Mouse (Mus musculus) hindbrain, embryonic 16.5 days (tissue): ENCODE results near the gene Hnrnpr. TPM values are rescaled to one million over a fixed set of nuclear protein-coding genes. Genes with fewer than 3 reads are reported as not detected.

Experiments used
- ATAC-seq: fragments of 200-750 bp; cut with Nextera tagmentation; 2 replicates; pipeline ENCODE4 v1.8.0; 2017; ENCODE audit warnings: moderate TSS enrichment, moderate library complexity
- H3K27ac ChIP-seq: fragments of 300-500 bp; sonication (generic); 2 replicates; pipeline ENCODE4 v1.5.1; 2014; ENCODE audit warnings: low read depth, mild to moderate bottlenecking, control low read depth, low read length, moderate library complexity
- H3K27me3 ChIP-seq: fragments of 300-500 bp; sonication (generic); replicated peaks from 2 replicates; pipeline ENCODE4 v1.6.1; 2014; ENCODE audit warnings: low read length; ENCODE audit not compliant: control insufficient read depth, insufficient read depth
- H3K36me3 ChIP-seq: fragments of 300-500 bp; sonication (generic); 2 replicates; pipeline ENCODE4 v1.6.1; 2014; ENCODE audit warnings: mild to moderate bottlenecking, low read length, moderate library complexity, mixed read lengths; ENCODE audit not compliant: control insufficient read depth, insufficient read depth
- H3K4me1 ChIP-seq: fragments of 300-500 bp; sonication (generic); 2 replicates; pipeline ENCODE4 v1.6.1; 2014; ENCODE audit warnings: low read depth, low read length; ENCODE audit not compliant: control insufficient read depth, insufficient read depth
- H3K4me2 ChIP-seq: fragments of 300-500 bp; sonication (generic); 2 replicates; pipeline ENCODE4 v1.6.1; 2014; ENCODE audit warnings: mild to moderate bottlenecking, low read length, control low read depth, moderate library complexity
- H3K4me3 ChIP-seq: fragments of 300-500 bp; sonication (generic); 2 replicates; pipeline ENCODE4 v1.5.1; 2014; ENCODE audit warnings: mild to moderate bottlenecking, low read length, control low read depth, moderate library complexity
- H3K9ac ChIP-seq: fragments of 300-500 bp; sonication (generic); 2 replicates; pipeline ENCODE4 v1.6.1; 2014; ENCODE audit warnings: low read depth, mild to moderate bottlenecking, control low read depth, low read length, moderate library complexity
- H3K9me3 ChIP-seq: fragments of 300-500 bp; sonication (generic); 2 replicates; pipeline ENCODE4 v1.6.1; 2014; ENCODE audit warnings: mild to moderate bottlenecking, low read length, moderate library complexity; ENCODE audit not compliant: control insufficient read depth
- WGBS: fragments of 180-500 bp; shearing (Covaris S2); extraction: QIAGEN DNeasy Blood & Tissue Kit; methylation state at CpG from one replicate; pipeline ENCODE4 v1.1.7; 2014; 5-methylcytosine and 5-hydroxymethylcytosine counted together
- polyA plus RNA-seq: library from polyadenylated mRNA; unstranded; fragments of >200 nt; fragmentation: Nextera tagmentation; extraction: Ambion mirVana; gene quantifications from 2 replicates; pipeline ENCODE4 v1.2.1, GENCODE M21; 2015

Gene Hnrnpr
- 166 and 174 TPM in 2 replicates for polyA plus RNA-seq

GRCm38 (mm10) chr4:136310229-136311041 is at the start of gene Hnrnpr:
Gene Hnrnpr (plus strand): TSS chr4:136310942.
- peak; percentile 100 for ATAC-seq
- Histone ChIP-seq H3K4me3 (peak within 1 kb of the TSS; percentile 100), H3K4me1 (peaks cover 24% of the 10 kb centered on the region), H3K4me2 (peak within 1 kb of the TSS; percentile 84), H3K9me3 (no peaks in the 10 kb centered on the region), H3K36me3 (no peaks in the 10 kb centered on the region), H3K9ac (peak within 1 kb of the TSS; percentile 94), H3K27ac (peak within 1 kb of the TSS; percentile 97), H3K27me3 (no peaks in the 10 kb centered on the region)
- under 1% methylated on average over 49 of the region's 65 CpGs for WGBS

GRCm38 (mm10) chr4:136261912-136262311 is 48.8 kb upstream of the Hnrnpr start:
- H3K9ac ChIP-seq, result no peak overlapping the region
- no peak for ATAC-seq
- no peak overlapping the region for H3K4me2 ChIP-seq
- no peaks in the 10 kb centered on the region for H3K36me3 ChIP-seq
- H3K9me3 ChIP-seq, result no peaks in the 10 kb centered on the region
- no peak overlapping the region for H3K4me3 ChIP-seq
- no peaks in the 10 kb centered on the region for H3K27me3 ChIP-seq
- no peak overlapping the region for H3K27ac ChIP-seq
- WGBS, result 75% methylated on average over 10 of the region's 10 CpGs
- no peaks in the 10 kb centered on the region for H3K4me1 ChIP-seq

GRCm38 (mm10) chr4:136263555-136263954 is 47.2 kb upstream of the Hnrnpr start:
- H3K9me3 ChIP-seq, result no peaks in the 10 kb centered on the region
- H3K27me3 ChIP-seq, result no peaks in the 10 kb centered on the region
- H3K4me1 ChIP-seq, result no peaks in the 10 kb centered on the region
- no peak overlapping the region for H3K4me3 ChIP-seq
- 91% methylated on average over 4 of the region's 4 CpGs for WGBS
- no peak overlapping the region for H3K27ac ChIP-seq
- no peak overlapping the region for H3K9ac ChIP-seq
- H3K36me3 ChIP-seq, result no peaks in the 10 kb centered on the region
- no peak for ATAC-seq
- no peak overlapping the region for H3K4me2 ChIP-seq

- Histone ChIP-seq H3K9ac (no peak overlapping the region), H3K4me2 (no peak overlapping the region), H3K36me3 (no peaks in the 10 kb centered on the region), H3K27me3 (no peaks in the 10 kb centered on the region), H3K4me1 (no peaks in the 10 kb centered on the region), H3K9me3 (no peaks in the 10 kb centered on the region), H3K4me3 (no peak overlapping the region), H3K27ac (no peak overlapping the region)
- 88% methylated on average over 9 of the region's 9 CpGs for WGBS
- ATAC-seq, result no peak
Measured at GRCm38 (mm10) chr4:136266716-136267343, 43.9 kb upstream of the Hnrnpr start.

- Histone ChIP-seq H3K4me1 (no peaks in the 10 kb centered on the region), H3K9me3 (peaks cover 10% of the 10 kb centered on the region), H3K4me3 (no peak overlapping the region), H3K27me3 (no peaks in the 10 kb centered on the region), H3K4me2 (no peak overlapping the region), H3K9ac (no peak overlapping the region), H3K36me3 (no peaks in the 10 kb centered on the region; the same call in 1 of the 2 replicates), H3K27ac (no peak overlapping the region)
- no peak for ATAC-seq
- WGBS, result 95% methylated on average over 1 of the region's 1 CpGs
Measured at GRCm38 (mm10) chr4:136268912-136269311, 41.8 kb upstream of the Hnrnpr start.

GRCm38 (mm10) chr4:136270648-136271047 is 40.1 kb upstream of the Hnrnpr start:
- Histone ChIP-seq H3K9ac (no peak overlapping the region), H3K27ac (no peak overlapping the region), H3K9me3 (peaks cover 10% of the 10 kb centered on the region), H3K4me3 (no peak overlapping the region), H3K4me1 (no peaks in the 10 kb centered on the region), H3K4me2 (no peak overlapping the region), H3K36me3 (no peaks in the 10 kb centered on the region; the same call in 1 of the 2 replicates), H3K27me3 (no peaks in the 10 kb centered on the region)
- no peak for ATAC-seq
- 87% methylated on average over 8 of the region's 8 CpGs for WGBS

- Histone ChIP-seq H3K27me3 (no peaks in the 10 kb centered on the region), H3K27ac (no peak overlapping the region), H3K9ac (no peak overlapping the region), H3K4me2 (no peak overlapping the region), H3K36me3 (no peaks in the 10 kb centered on the region), H3K4me3 (no peak overlapping the region), H3K4me1 (peaks cover 22% of the 10 kb centered on the region), H3K9me3 (no peaks in the 10 kb centered on the region)
- 88% methylated on average over 8 of the region's 8 CpGs for WGBS
- no peak for ATAC-seq
Measured at GRCm38 (mm10) chr4:136281097-136281496, 29.6 kb upstream of the Hnrnpr start.

GRCm38 (mm10) chr4:136281611-136282010 is 29.1 kb upstream of the Hnrnpr start:
- Histone ChIP-seq H3K27ac (no peak overlapping the region), H3K9ac (no peak overlapping the region), H3K36me3 (no peaks in the 10 kb centered on the region), H3K27me3 (no peaks in the 10 kb centered on the region), H3K9me3 (no peaks in the 10 kb centered on the region), H3K4me1 (peaks cover 25% of the 10 kb centered on the region), H3K4me3 (no peak overlapping the region), H3K4me2 (no peak overlapping the region)
- WGBS, result 68% methylated on average over 9 of the region's 9 CpGs
- ATAC-seq, result no peak
